Mouse (Mus musculus) cerebellum, adult 11-12 months (tissue): Measurements from ENCODE around the gene Tgfb1i1.

Experiments used
- DNase-seq: peaks from one replicate; pipeline ENCODE4 v3.0.0; 2022

Gene Tgfb1i1

GRCm38 (mm10) chr7:128245547-128245946, 1.1 kb upstream of the Tgfb1i1 start:
- no peak for DNase-seq

- peak; percentile 84 for DNase-seq
Measured at GRCm38 (mm10) chr7:128247443-128247842, 831 bp downstream of the Tgfb1i1 start.

- DNase-seq = peak; percentile 43
Measured at GRCm38 (mm10) chr7:128248081-128249042, 1.8 kb downstream of the Tgfb1i1 start.

- peak; percentile 16 for DNase-seq
Measured at GRCm38 (mm10) chr7:128249998-128250397, 3.4 kb downstream of the Tgfb1i1 start.

- DNase-seq = peak; percentile 65
Measured at GRCm38 (mm10) chr7:128251946-128252345, 5.3 kb downstream of the Tgfb1i1 start.

GRCm38 (mm10) chr7:128252609-128253008, 6.0 kb downstream of the Tgfb1i1 start:
- no peak for DNase-seq

GRCm38 (mm10) chr7:128254978-128255377, 8.4 kb downstream of the Tgfb1i1 start:
- DNase-seq = no peak

GRCm38 (mm10) chr7:128255757-128256156, 9.1 kb downstream of the Tgfb1i1 start:
- DNase-seq = no peak

- DNase-seq = no peak
Measured at GRCm38 (mm10) chr7:128256783-128257334, 10.2 kb downstream of the Tgfb1i1 start.

GRCm38 (mm10) chr7:128265411-128265810, 18.8 kb downstream of the Tgfb1i1 start, which contains the start of gene Slc5a2:
Gene Slc5a2 (plus strand): TSS chr7:128265657.
- DNase-seq = no peak

GRCm38 (mm10) chr7:128266056-128266455, 19.4 kb downstream of the Tgfb1i1 start:
- no peak for DNase-seq

- no peak for DNase-seq
Measured at GRCm38 (mm10) chr7:128267391-128267790, 20.8 kb downstream of the Tgfb1i1 start.

GRCm38 (mm10) chr7:128267813-128268212, 21.2 kb downstream of the Tgfb1i1 start:
- no peak for DNase-seq

GRCm38 (mm10) chr7:128270431-128270850, 23.8 kb downstream of the Tgfb1i1 start:
- peak; percentile 78 for DNase-seq

- peak; percentile 57 for DNase-seq
Measured at GRCm38 (mm10) chr7:128271496-128271895, 24.9 kb downstream of the Tgfb1i1 start.

GRCm38 (mm10) chr7:128276051-128276450, 29.4 kb downstream of the Tgfb1i1 start:
- no peak for DNase-seq

GRCm38 (mm10) chr7:128279750-128280149, 33.1 kb downstream of the Tgfb1i1 start:
- no peak for DNase-seq

GRCm38 (mm10) chr7:128281765-128282164, 35.2 kb downstream of the Tgfb1i1 start:
- DNase-seq = no peak

- DNase-seq = no peak
Measured at GRCm38 (mm10) chr7:128282532-128283244, 36.1 kb downstream of the Tgfb1i1 start.

- no peak for DNase-seq
Measured at GRCm38 (mm10) chr7:128284047-128284446, 37.4 kb downstream of the Tgfb1i1 start.

GRCm38 (mm10) chr7:128285060-128285459, 38.4 kb downstream of the Tgfb1i1 start:
- DNase-seq = no peak

GRCm38 (mm10) chr7:128288923-128289544, 42.4 kb downstream of the Tgfb1i1 start:
- no peak for DNase-seq

GRCm38 (mm10) chr7:128294785-128295184, 48.2 kb downstream of the Tgfb1i1 start:
- no peak for DNase-seq
